Mouse (Mus musculus): Measurements from ENCODE around the gene Ccdc173.
"Not testable (repeated sequence)": the region's sequence is repeated elsewhere in the genome, so short reads cannot be mapped to it uniquely, and the experiment has no call there.

The Ccdc173 gene

GRCm38 (mm10) chr2:69789429-69790069 is at the start of gene Ccdc173, which contains the start of gene Phospho2:
Gene Ccdc173, minus strand, starts transcription at chr2:69789575.
Gene Phospho2, plus strand, starts transcription at chr2:69789623.
- peak; percentile 96 for DNase-seq

- DNase-seq = no peak
Measured at GRCm38 (mm10) chr2:69838707-69839106, 49.3 kb upstream of the Ccdc173 start.

- no peak for DNase-seq
Measured at GRCm38 (mm10) chr2:69837996-69838395, 48.6 kb upstream of the Ccdc173 start.

- DNase-seq = no peak
Measured at GRCm38 (mm10) chr2:69837244-69837967, 48.0 kb upstream of the Ccdc173 start.

- DNase-seq = no peak
Measured at GRCm38 (mm10) chr2:69830116-69830515, 40.7 kb upstream of the Ccdc173 start.

GRCm38 (mm10) chr2:69829680-69830079 is 40.3 kb upstream of the Ccdc173 start:
- DNase-seq = no peak

GRCm38 (mm10) chr2:69828031-69828430 is 38.7 kb upstream of the Ccdc173 start:
- DNase-seq = no peak

- no peak for DNase-seq
Measured at GRCm38 (mm10) chr2:69826380-69826779, 37.0 kb upstream of the Ccdc173 start.

GRCm38 (mm10) chr2:69825898-69826297 is 36.5 kb upstream of the Ccdc173 start:
- no peak for DNase-seq

- peak in 1 of 2 experiments; percentile 10 for DNase-seq
Measured at GRCm38 (mm10) chr2:69823129-69823677, 33.8 kb upstream of the Ccdc173 start.

- no peak for DNase-seq
Measured at GRCm38 (mm10) chr2:69822361-69823128, 33.2 kb upstream of the Ccdc173 start.

GRCm38 (mm10) chr2:69821711-69822110 is 32.3 kb upstream of the Ccdc173 start, which contains the start of gene Klhl23:
Gene Klhl23, plus strand, starts transcription at chr2:69821944.
- no peak for DNase-seq

- DNase-seq = no peak
Measured at GRCm38 (mm10) chr2:69820201-69820600, 30.8 kb upstream of the Ccdc173 start.

GRCm38 (mm10) chr2:69818350-69819085 is 29.1 kb upstream of the Ccdc173 start:
- DNase-seq = no peak

GRCm38 (mm10) chr2:69816575-69816974 is 27.2 kb upstream of the Ccdc173 start:
- no peak for DNase-seq

- DNase-seq = not testable (repeated sequence)
Measured at GRCm38 (mm10) chr2:69811349-69811748, 22.0 kb upstream of the Ccdc173 start.

GRCm38 (mm10) chr2:69810169-69810568 is 20.8 kb upstream of the Ccdc173 start:
- no peak for DNase-seq

GRCm38 (mm10) chr2:69804663-69805062 is 15.3 kb upstream of the Ccdc173 start:
- not testable (repeated sequence) for DNase-seq

- no peak for DNase-seq
Measured at GRCm38 (mm10) chr2:69803756-69804155, 14.4 kb upstream of the Ccdc173 start.

- peak; percentile 51 to 81 for DNase-seq
Measured at GRCm38 (mm10) chr2:69802911-69803312, 13.5 kb upstream of the Ccdc173 start.

- DNase-seq = no peak
Measured at GRCm38 (mm10) chr2:69790722-69791121, 1.3 kb upstream of the Ccdc173 start.

GRCm38 (mm10) chr2:69790285-69790684 is 910 bp upstream of the Ccdc173 start:
- peak; percentile 67 to 86 for DNase-seq

All from spleen, adult 18-20 months (tissue).